Mouse (Mus musculus) intestine, embryonic 16.5 days (tissue): Measurements from ENCODE around the gene Myd88. TPM values are rescaled to one million over a fixed set of nuclear protein-coding genes. Genes with fewer than 3 reads are reported as not detected.

Experiments used
- ATAC-seq: fragments of 200-750 bp; cut with Nextera tagmentation; 2 replicates; pipeline ENCODE4 v1.8.0; 2017; ENCODE audit warnings: moderate TSS enrichment, moderate library complexity
- H3K27ac ChIP-seq: fragments of 300-500 bp; sonication (generic); 2 replicates; pipeline ENCODE4 v1.5.1; 2014; ENCODE audit warnings: mild to moderate bottlenecking, low read length
- H3K27me3 ChIP-seq: fragments of 300-500 bp; sonication (generic); replicated peaks from 2 replicates; pipeline ENCODE4 v1.6.1; 2014; ENCODE audit warnings: low read length, control low read depth, mixed read lengths; ENCODE audit not compliant: control insufficient read depth, insufficient read depth
- H3K36me3 ChIP-seq: fragments of 300-500 bp; sonication (generic); 2 replicates; pipeline ENCODE4 v1.6.1; 2014; ENCODE audit warnings: low read length, control low read depth; ENCODE audit not compliant: control insufficient read depth, insufficient read depth
- H3K4me1 ChIP-seq: fragments of 300-500 bp; sonication (generic); 2 replicates; pipeline ENCODE4 v1.6.1; 2014; ENCODE audit warnings: low read length, control low read depth, mixed read lengths; ENCODE audit not compliant: control insufficient read depth, insufficient read depth
- H3K4me2 ChIP-seq: fragments of 300-500 bp; sonication (generic); 2 replicates; pipeline ENCODE4 v1.6.1; 2014; ENCODE audit warnings: low read depth, low read length, control low read depth
- H3K4me3 ChIP-seq: fragments of 300-500 bp; sonication (generic); 2 replicates; pipeline ENCODE4 v1.5.1; 2014; ENCODE audit warnings: mild to moderate bottlenecking, low read length
- H3K9ac ChIP-seq: fragments of 300-500 bp; sonication (generic); 2 replicates; pipeline ENCODE4 v1.6.1; 2014; ENCODE audit warnings: low read depth, low read length
- H3K9me3 ChIP-seq: fragments of 300-500 bp; sonication (generic); 2 replicates; pipeline ENCODE4 v1.6.1; 2016; ENCODE audit warnings: low read length, control low read depth; ENCODE audit not compliant: control insufficient read depth
- WGBS: fragments of 180-500 bp; shearing (Covaris S2); extraction: QIAGEN DNeasy Blood & Tissue Kit; methylation state at CpG from one replicate; pipeline ENCODE4 v1.1.7; 2014; 5-methylcytosine and 5-hydroxymethylcytosine counted together
- polyA plus RNA-seq: library from polyadenylated mRNA; unstranded; fragments of >200 nt; fragmentation: Nextera tagmentation; extraction: Ambion mirVana; gene quantifications from 2 replicates; pipeline ENCODE4 v1.2.1, GENCODE M21; 2015

Gene Myd88
- polyA plus RNA-seq, 1 experiment from 2014 or later, result 36.3 TPM

DNA sequence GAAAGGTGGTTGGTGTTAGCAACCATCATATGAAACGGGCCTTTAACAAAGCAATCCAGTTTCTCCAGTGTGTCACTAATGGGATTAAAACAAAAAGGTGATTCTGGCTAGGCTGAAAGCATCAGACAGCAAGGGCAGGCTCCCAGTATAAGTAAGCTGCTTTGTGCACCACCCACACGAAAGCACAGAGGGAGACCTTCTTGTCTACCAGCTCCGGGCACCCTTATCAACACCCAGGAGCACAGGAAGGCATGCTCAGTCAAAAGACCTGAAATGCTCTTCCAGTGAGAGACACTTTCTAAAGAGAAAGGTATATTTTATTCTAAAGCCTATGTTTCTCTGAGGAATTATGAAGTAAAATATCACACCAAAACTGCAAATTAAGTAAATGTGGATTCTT lies 50.4 kb downstream of the Myd88 start:
- Histone ChIP-seq H3K9ac (no peak overlapping the region), H3K4me1 (no peaks in the 10 kb centered on the region), H3K27me3 (no peaks in the 10 kb centered on the region), H3K4me3 (no peak overlapping the region), H3K36me3 (0 out of 2 replicates have a peak, but pooled peaks cover 2% of the 10 kb centered on the region), H3K4me2 (no peak overlapping the region), H3K9me3 (no peaks in the 10 kb centered on the region), H3K27ac (no peak overlapping the region)
- WGBS, result 90% methylated on average over 3 of the region's 3 CpGs
- ATAC-seq, result no peak

Other genes with a start within 250 kb of the Myd88 start
- gene Plcd1, start 247.9 kb downstream of the Myd88 start, polyA plus RNA-seq, result 16.9 and 17.3 TPM in 2 replicates
- 0.31 and 0.43 TPM in 2 replicates for gene Dlec1, start 238.9 kb downstream of the Myd88 start, polyA plus RNA-seq
- gene Acaa1b, start 184.3 kb downstream of the Myd88 start, polyA plus RNA-seq, result 3.1 and 3.7 TPM in 2 replicates
- not detected in 2 replicates for gene Gm47289, start 182.2 kb downstream of the Myd88 start, polyA plus RNA-seq
- gene Slc22a13, start 132.3 kb downstream of the Myd88 start, polyA plus RNA-seq, result not detected in 2 replicates
- 9.1 and 9.5 TPM in 2 replicates for gene Oxsr1, start 19.0 kb downstream of the Myd88 start, polyA plus RNA-seq
- 114 and 116 TPM in 2 replicates for gene Acaa1a, start 1.7 kb downstream of the Myd88 start, polyA plus RNA-seq
- 17.4 and 18.5 TPM in 2 replicates for gene Xylb, start 16.0 kb upstream of the Myd88 start, polyA plus RNA-seq
- gene Slc22a14, start 24.1 kb upstream of the Myd88 start, polyA plus RNA-seq, result 0.10 and 0.16 TPM in 2 replicates
- gene Acvr2b, start 60.7 kb upstream of the Myd88 start, polyA plus RNA-seq, result 6.3 and 8.4 TPM in 2 replicates
- 15.3 and 17.5 TPM in 2 replicates for gene Exog, start 103.5 kb upstream of the Myd88 start, polyA plus RNA-seq
- 0.26 and 0.29 TPM in 2 replicates for gene Scn5a, start 237.6 kb upstream of the Myd88 start, polyA plus RNA-seq